Mouse (Mus musculus): Measurements from ENCODE around the gene Nr1d1. TPM values are rescaled to one million over a fixed set of nuclear protein-coding genes. Genes with fewer than 3 reads are reported as not detected.

The Nr1d1 gene
- polyA plus RNA-seq, 1 experiment: 5.6 TPM

DNA sequence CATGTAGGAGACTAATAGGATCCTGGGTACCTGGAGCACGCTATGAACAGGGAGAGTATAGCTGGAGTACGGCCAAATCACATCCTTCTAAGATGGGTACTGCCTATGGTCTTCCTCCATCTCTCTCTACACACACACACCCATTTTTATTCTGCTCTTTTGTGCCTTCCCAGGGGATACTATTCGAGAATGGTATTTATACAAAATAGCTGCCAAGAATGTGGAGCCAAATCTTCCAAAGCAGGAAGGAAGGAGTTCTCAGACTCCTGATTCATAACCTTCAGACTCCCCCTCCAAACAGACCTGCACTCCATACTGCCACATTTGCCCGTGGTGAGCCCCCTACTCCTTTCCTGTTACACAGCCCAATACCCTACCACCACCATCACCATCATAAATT lies 44.4 kb downstream of the Nr1d1 start:
- TF ChIP-seq FLI1 (IDR thresholded peaks at IDR 0.05; ENCODE audit: low read length) (no peak), GATA1 (IDR thresholded peaks at IDR 0.05; ENCODE audit: borderline replicate concordance, low read length) (no peak)
- Histone ChIP-seq H3K27me3 (replicated peaks) (no peaks in the 10 kb centered on the region), H3K4me1 (peaks cover 14% of the 10 kb centered on the region), H3K4me3 (replicated peaks) (no peak overlapping the region), H3K9me3 (peaks cover 11% of the 10 kb centered on the region), H3K36me3 (replicated peaks; ENCODE audit: low read length) (peaks cover 22% of the 10 kb centered on the region)

GRCm38 (mm10) chr11:98729119-98729588 lies 46.0 kb downstream of the Nr1d1 start, which contains the start of gene Med24:
Med24 (minus strand) TSS chr11:98729435.
- H3K9me3 ChIP-seq: peaks cover 2% of the 10 kb centered on the region
- peak within 1 kb of the TSS; percentile 96 for H3K4me3 ChIP-seq (replicated peaks)
- H3K27me3 ChIP-seq (replicated peaks): no peaks in the 10 kb centered on the region
- H3K4me1 ChIP-seq: peaks cover 16% of the 10 kb centered on the region
- peaks cover 38% of the 10 kb centered on the region for H3K36me3 ChIP-seq (replicated peaks; ENCODE audit: low read length)
- no peak for TF ChIP-seq FLI1 (IDR thresholded peaks at IDR 0.05; ENCODE audit: low read length)
- TF ChIP-seq GATA1 (IDR thresholded peaks at IDR 0.05; ENCODE audit: borderline replicate concordance, low read length): no peak

- no peaks in the 10 kb centered on the region for H3K27me3 ChIP-seq (replicated peaks)
- H3K4me3 ChIP-seq (replicated peaks): no peak overlapping the region
- no peaks in the 10 kb centered on the region for H3K9me3 ChIP-seq
- peaks cover 35% of the 10 kb centered on the region for H3K4me1 ChIP-seq
- H3K36me3 ChIP-seq (replicated peaks; ENCODE audit: low read length): peaks cover 70% of the 10 kb centered on the region
- TF ChIP-seq FLI1 (IDR thresholded peaks at IDR 0.05; ENCODE audit: low read length) (no peak), GATA1 (IDR thresholded peaks at IDR 0.05; ENCODE audit: borderline replicate concordance, low read length) (no peak)
These were observed 49.1 kb downstream of the Nr1d1 start for GRCm38 (mm10) chr11:98725926-98726506.

DNA sequence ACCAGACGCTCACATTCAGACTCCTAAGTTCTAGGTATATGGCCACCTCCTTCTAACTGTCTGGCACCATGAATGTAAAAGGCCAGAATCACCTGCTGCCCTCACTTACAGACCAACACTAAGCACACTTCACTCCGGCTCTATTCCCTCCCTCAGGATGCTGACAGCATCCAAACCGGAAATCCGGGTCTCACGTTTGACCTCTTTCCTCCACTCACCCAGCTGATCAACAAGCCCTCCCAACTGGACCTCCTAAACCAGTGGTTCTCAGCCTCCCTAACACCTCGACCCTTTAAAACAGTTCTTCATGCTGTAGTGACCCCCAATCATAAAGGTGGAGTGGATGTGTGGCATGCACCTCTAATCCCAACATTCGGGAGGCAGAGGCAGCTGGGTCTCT lies 52.0 kb downstream of the Nr1d1 start:
- peaks cover 36% of the 10 kb centered on the region for H3K4me1 ChIP-seq
- no peak overlapping the region for H3K4me3 ChIP-seq (replicated peaks)
- H3K36me3 ChIP-seq (replicated peaks; ENCODE audit: low read length): peaks cover 96% of the 10 kb centered on the region
- TF ChIP-seq GATA1 (IDR thresholded peaks at IDR 0.05; ENCODE audit: borderline replicate concordance, low read length): no peak
- TF ChIP-seq FLI1 (IDR thresholded peaks at IDR 0.05; ENCODE audit: low read length): no peak
- H3K27me3 ChIP-seq (replicated peaks): no peaks in the 10 kb centered on the region
- no peaks in the 10 kb centered on the region for H3K9me3 ChIP-seq

DNA sequence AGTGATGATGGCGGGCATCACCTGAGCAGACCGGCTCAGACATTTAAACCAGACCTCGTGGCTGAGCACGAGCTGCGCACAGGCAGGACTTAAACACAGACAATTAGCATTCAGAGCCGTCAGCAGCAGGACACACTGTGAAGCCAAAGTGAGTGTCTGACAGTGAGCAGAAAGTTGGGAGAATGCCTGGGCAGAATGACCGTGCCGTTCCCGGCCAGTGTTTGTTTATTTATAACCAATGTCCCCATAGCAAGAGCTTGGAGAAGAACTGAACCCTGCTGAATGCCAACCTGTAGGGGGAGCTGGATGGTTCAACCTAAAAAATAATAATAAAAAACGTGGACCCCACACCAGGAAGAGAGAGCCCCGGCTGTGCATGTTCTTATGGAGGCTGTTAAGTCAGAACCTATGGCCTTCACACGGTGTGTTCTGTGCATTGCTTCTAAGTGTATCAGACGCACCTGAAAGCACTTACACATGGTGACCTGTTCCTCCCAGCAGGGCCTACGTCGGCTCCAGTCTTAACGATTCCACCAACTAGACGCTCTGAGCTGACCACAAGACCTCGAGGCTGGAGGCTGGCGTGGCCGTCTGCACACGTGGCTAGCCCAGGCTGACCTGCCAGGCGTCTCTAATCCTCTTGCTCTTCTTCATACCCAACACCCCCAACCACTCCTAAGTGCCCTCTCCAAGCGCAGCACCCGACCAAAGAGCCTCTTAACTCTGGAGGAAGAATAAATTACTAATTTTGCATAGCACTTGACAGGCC lies 53.5 kb downstream of the Nr1d1 start:
- Histone ChIP-seq H3K9me3 (no peaks in the 10 kb centered on the region), H3K4me1 (peaks cover 35% of the 10 kb centered on the region), H3K27me3 (replicated peaks) (no peaks in the 10 kb centered on the region), H3K4me3 (replicated peaks) (no peak overlapping the region), H3K36me3 (replicated peaks; ENCODE audit: low read length) (peaks cover 97% of the 10 kb centered on the region)
- TF ChIP-seq GATA1 (IDR thresholded peaks at IDR 0.05; ENCODE audit: borderline replicate concordance, low read length) (no peak), FLI1 (IDR thresholded peaks at IDR 0.05; ENCODE audit: low read length) (no peak)

DNA sequence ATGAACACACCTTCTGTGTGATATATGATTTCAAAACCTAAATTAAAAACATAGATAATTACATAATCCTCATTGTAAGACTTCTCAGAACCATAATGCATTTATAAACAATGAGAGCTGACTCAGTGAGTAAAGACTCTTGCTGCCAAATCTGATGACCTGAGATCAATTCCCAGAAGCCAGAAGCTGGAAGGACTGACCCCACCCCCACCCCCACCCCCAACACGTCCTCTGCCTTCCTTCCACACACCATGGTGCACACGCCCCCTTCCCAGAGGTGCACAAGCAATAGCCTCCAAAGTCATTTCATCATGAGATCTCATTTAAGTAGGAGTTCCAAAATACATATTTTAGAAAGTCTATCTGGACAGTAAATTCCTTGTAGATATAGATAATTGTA lies 54.4 kb downstream of the Nr1d1 start:
- H3K36me3 ChIP-seq (replicated peaks; ENCODE audit: low read length): peaks cover 97% of the 10 kb centered on the region
- H3K4me1 ChIP-seq: peaks cover 35% of the 10 kb centered on the region
- no peaks in the 10 kb centered on the region for H3K27me3 ChIP-seq (replicated peaks)
- no peaks in the 10 kb centered on the region for H3K9me3 ChIP-seq
- H3K4me3 ChIP-seq (replicated peaks): no peak overlapping the region
- no peak for TF ChIP-seq FLI1 (IDR thresholded peaks at IDR 0.05; ENCODE audit: low read length)
- TF ChIP-seq GATA1 (IDR thresholded peaks at IDR 0.05; ENCODE audit: borderline replicate concordance, low read length): no peak

Other genes starting within 250 kb of the Nr1d1 start
- gene Ikzf3, start 229.3 kb downstream of the Nr1d1 start, polyA plus RNA-seq (2012; ENCODE audit: insufficient read depth, low replicate concordance): 0.47 TPM in 1 of 2 replicates, not detected in the other
- 0.08 TPM in 1 of 2 replicates, not detected in the other for gene Zpbp2, start 224.2 kb downstream of the Nr1d1 start, polyA plus RNA-seq (2012; ENCODE audit: insufficient read depth, low replicate concordance)
- 106 and 188 TPM in 2 replicates for gene Ormdl3, start 188.0 kb downstream of the Nr1d1 start, polyA plus RNA-seq (2012; ENCODE audit: insufficient read depth, low replicate concordance)
- gene Lrrc3c, start 177.0 kb downstream of the Nr1d1 start, polyA plus RNA-seq (2012; ENCODE audit: insufficient read depth, low replicate concordance): not detected in 2 replicates
- gene Gm12355, start 149.7 kb downstream of the Nr1d1 start, polyA plus RNA-seq (2012; ENCODE audit: insufficient read depth, low replicate concordance): not detected in 2 replicates
- gene Gsdma3, start 149.0 kb downstream of the Nr1d1 start, polyA plus RNA-seq (2012; ENCODE audit: insufficient read depth, low replicate concordance): not detected in 2 replicates
- not detected in 2 replicates for gene Gsdma2, start 128.6 kb downstream of the Nr1d1 start, polyA plus RNA-seq (2012; ENCODE audit: insufficient read depth, low replicate concordance)
- 2.2 and 3.4 TPM in 2 replicates for gene Gsdma, start 111.0 kb downstream of the Nr1d1 start, polyA plus RNA-seq (2012; ENCODE audit: insufficient read depth, low replicate concordance)
- 128 and 167 TPM in 2 replicates for gene Psmd3, start 92.8 kb downstream of the Nr1d1 start, polyA plus RNA-seq (2012; ENCODE audit: insufficient read depth, low replicate concordance)
- gene Csf3, start 74.1 kb downstream of the Nr1d1 start, polyA plus RNA-seq (2012; ENCODE audit: insufficient read depth, low replicate concordance): not detected in 2 replicates
- gene Med24, start 45.9 kb downstream of the Nr1d1 start, polyA plus RNA-seq (2012; ENCODE audit: insufficient read depth, low replicate concordance): 40.2 and 55.7 TPM in 2 replicates
- 37.6 and 38.9 TPM in 2 replicates for gene Thra, start 34.7 kb downstream of the Nr1d1 start, polyA plus RNA-seq (2012; ENCODE audit: insufficient read depth, low replicate concordance)
- 30.0 and 46.8 TPM in 2 replicates for gene Msl1, start 20.2 kb upstream of the Nr1d1 start, polyA plus RNA-seq (2012; ENCODE audit: insufficient read depth, low replicate concordance)
- 10.6 and 13.2 TPM in 2 replicates for gene Casc3, start 29.6 kb upstream of the Nr1d1 start, polyA plus RNA-seq (2012; ENCODE audit: insufficient read depth, low replicate concordance)
- 0.29 TPM in 1 of 2 replicates, not detected in the other for gene Rapgefl1, start 61.5 kb upstream of the Nr1d1 start, polyA plus RNA-seq (2012; ENCODE audit: insufficient read depth, low replicate concordance)
- 7.3 and 10.6 TPM in 2 replicates for gene Wipf2, start 88.3 kb upstream of the Nr1d1 start, polyA plus RNA-seq (2012; ENCODE audit: insufficient read depth, low replicate concordance)
- 0.44 TPM in 1 of 2 replicates, not detected in the other for gene Cdc6, start 132.5 kb upstream of the Nr1d1 start, polyA plus RNA-seq (2012; ENCODE audit: insufficient read depth, low replicate concordance)
- gene Rara, start 152.5 kb upstream of the Nr1d1 start, polyA plus RNA-seq (2012; ENCODE audit: insufficient read depth, low replicate concordance): 11.8 and 25.3 TPM in 2 replicates
- gene Gjd3, start 207.7 kb upstream of the Nr1d1 start, polyA plus RNA-seq (2012; ENCODE audit: insufficient read depth, low replicate concordance): not detected in 2 replicates
- 6.9 and 12.1 TPM in 2 replicates for gene Top2a, start 248.9 kb upstream of the Nr1d1 start, polyA plus RNA-seq (2012; ENCODE audit: insufficient read depth, low replicate concordance)